Mouse (Mus musculus): ENCODE measurements around the gene Chrne.
"Not testable (repeated sequence)": the region's sequence is repeated elsewhere in the genome, so short reads cannot be mapped to it uniquely, and the experiment has no call there.

Chrne gene

GRCm38 (mm10) chr11:70582196-70582595 is 36.8 kb downstream of the Chrne start:
- no peak for DNase-seq

GRCm38 (mm10) chr11:70580921-70581320 is 38.1 kb downstream of the Chrne start:
- no peak for DNase-seq

- DNase-seq: no peak
Measured at GRCm38 (mm10) chr11:70580358-70580720, 38.7 kb downstream of the Chrne start.

GRCm38 (mm10) chr11:70579710-70580357 is 39.2 kb downstream of the Chrne start:
- DNase-seq: no peak

- DNase-seq: no peak
Measured at GRCm38 (mm10) chr11:70578962-70579361, 40.1 kb downstream of the Chrne start.

GRCm38 (mm10) chr11:70577201-70577600 is 41.8 kb downstream of the Chrne start:
- no peak for DNase-seq

- DNase-seq: no peak
Measured at GRCm38 (mm10) chr11:70573872-70574271, 45.1 kb downstream of the Chrne start.

GRCm38 (mm10) chr11:70572348-70572902 is 46.6 kb downstream of the Chrne start:
- no peak for DNase-seq

GRCm38 (mm10) chr11:70571641-70572040 is 47.4 kb downstream of the Chrne start:
- DNase-seq: no peak

- not testable (repeated sequence) for DNase-seq
Measured at GRCm38 (mm10) chr11:70570614-70571013, 48.4 kb downstream of the Chrne start.

- DNase-seq: peak; percentile 36 to 61
Measured at GRCm38 (mm10) chr11:70566586-70566985, 52.4 kb downstream of the Chrne start.

Data from kidney, postnatal 4 days (tissue).